Mouse (Mus musculus) spleen, adult 2 months (tissue): ENCODE results near the gene Rora.

Source experiments
- CTCF ChIP-seq: fragments of 200-500 bp; IDR thresholded peaks from 2 replicates; pipeline ENCODE4 v1.5.1; 2011; ENCODE audit warnings: mild to moderate bottlenecking, inconsistent platforms; ENCODE audit not compliant: insufficient read depth, insufficient read length, insufficient replicate concordance; ENCODE audit errors: extremely low read depth
- POLR2A ChIP-seq: fragments of 200-500 bp; IDR thresholded peaks from 2 replicates; pipeline ENCODE4 v1.6.1; 2011; ENCODE audit warnings: low read depth, low read length, inconsistent platforms

- TF ChIP-seq POLR2A (no peak), CTCF (no peak)
These were observed 639.4 kb downstream of the Rora start for GRCm38 (mm10) chr9:69292776-69293687.
